Mouse (Mus musculus): ENCODE data around the gene Nxnl1. TPM values are rescaled to one million over a fixed set of nuclear protein-coding genes. Genes with fewer than 3 reads are reported as not detected.

The Nxnl1 gene
- total and polyA plus RNA-seq, 3 experiments = 0.04 TPM; not detected in 2

DNA sequence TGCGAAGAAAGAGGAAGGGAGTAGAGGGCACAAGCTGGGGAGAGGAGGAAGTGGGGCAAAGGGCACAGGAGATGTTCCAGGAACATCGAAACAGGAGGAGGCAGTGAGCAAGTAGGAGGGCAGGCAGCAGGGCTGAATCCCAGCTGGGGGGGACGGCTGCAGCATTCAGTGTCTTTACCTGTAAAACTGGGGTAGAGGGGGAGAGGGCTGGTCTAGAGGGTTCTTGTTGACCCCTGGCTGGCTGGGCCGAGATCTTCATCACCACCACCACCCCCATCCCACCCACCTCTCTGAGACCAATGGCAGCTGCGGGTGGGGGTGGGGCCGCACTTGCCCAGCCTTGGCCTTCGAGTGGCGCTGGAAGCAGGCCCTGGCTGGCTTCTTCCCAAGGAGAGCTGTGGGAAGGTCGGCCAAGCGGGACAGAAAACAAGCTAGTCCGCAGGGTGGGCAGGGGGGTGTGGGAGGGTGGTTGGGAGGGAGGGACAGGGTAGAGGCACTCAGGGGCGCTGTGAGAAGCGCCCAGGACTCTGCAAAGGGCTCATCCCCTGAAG lies 2.1 kb upstream of the Nxnl1 start, which contains the start of gene Slc27a1:
Gene Slc27a1 (plus strand): TSS at position 496 of the 551 bp plus-strand sequence.
- Histone ChIP-seq H3K9me3 (replicated peaks; ENCODE audit: low read length) (peaks cover 16% of the 10 kb centered on the region), H3K27ac (ENCODE audit: insufficient read depth, low read depth) (no peak within 1 kb of the TSS), H3K4me1 (ENCODE audit: control insufficient read depth in 1 of 2, insufficient read depth in 2 of 2) (peaks cover 5 to 13% of the 10 kb centered on the region in 2 experiments; a peak in 3 of 4 replicates), H3K27me3 (replicated peaks) (peaks cover 3% of the 10 kb centered on the region), H3K9ac (ENCODE audit: insufficient read depth, low read depth) (no peak within 1 kb of the TSS), H3K4me3 (replicated peaks in 1 of 3; ENCODE audit: low read depth in 2 of 3, low read length in 2 of 3, poor library complexity in 1 of 3) (no peak within 1 kb of the TSS), H3K4me2 (ENCODE audit: insufficient read depth, low read depth, poor library complexity, severe bottlenecking) (no peak within 1 kb of the TSS), H3K36me3 (replicated peaks in 1 of 2; ENCODE audit: control insufficient read depth in 1 of 2, insufficient read depth in 1 of 2, low read length in 1 of 2) (no peaks in the 10 kb centered on the region), H3K79me2 (replicated peaks; ENCODE audit: control insufficient read depth, extremely low read depth, insufficient read depth, poor library complexity, severe bottlenecking) (no peaks in the 10 kb centered on the region)
- no peak for DNase-seq (ENCODE audit: extremely low read depth)
- in situ Hi-C loops (cut with MboI; ENCODE audit: low pct_ligation_motif_present, low pct_unique_long_range_greater_than_20kb, low sequenced_read_pairs) = no loop called here
- TF ChIP-seq PAX5 (IDR thresholded peaks at IDR 0.05; ENCODE audit: low read length) = no peak
- no peak for TF ChIP-seq EP300 (IDR thresholded peaks at IDR 0.05; ENCODE audit: low read length)
- TF ChIP-seq JUND (conservative IDR thresholded peaks at IDR 0.05; ENCODE audit: low read depth, low read length) = no peak
- no peak for TF ChIP-seq ZKSCAN1 (IDR thresholded peaks at IDR 0.05; ENCODE audit: borderline replicate concordance, low read depth, low read length)
- TF ChIP-seq GABPA (IDR thresholded peaks at IDR 0.05; ENCODE audit: insufficient replicate concordance, low read depth, low read length) = no peak
- TF ChIP-seq UBTF (IDR thresholded peaks at IDR 0.05; ENCODE audit: low read depth, low read length) = no peak
- no peak for TF ChIP-seq NELFE (IDR thresholded peaks at IDR 0.05; ENCODE audit: low read depth, low read length)
- TF ChIP-seq ZMIZ1 (IDR thresholded peaks at IDR 0.05; ENCODE audit: low read depth, low read length) = no peak
- TF ChIP-seq TCF12 (IDR thresholded peaks at IDR 0.05; ENCODE audit: low read depth, low read length) = no peak
- no peak for TF ChIP-seq ZC3H11A (IDR thresholded peaks at IDR 0.05; ENCODE audit: low read depth, low read length)
- TF ChIP-seq TBP (conservative IDR thresholded peaks at IDR 0.05; ENCODE audit: low read depth, low read length) = no peak
- no peak for TF ChIP-seq MXI1 (IDR thresholded peaks at IDR 0.05; ENCODE audit: low read depth, low read length)
- no peak for TF ChIP-seq NRF1 (IDR thresholded peaks at IDR 0.05; ENCODE audit: low read depth, low read length)
- no peak for TF ChIP-seq HCFC1 (IDR thresholded peaks at IDR 0.05; ENCODE audit: low read depth, low read length)
- TF ChIP-seq ELF1 (IDR thresholded peaks at IDR 0.05; ENCODE audit: low read depth, low read length) = no peak
- no peak for TF ChIP-seq SIN3A (IDR thresholded peaks at IDR 0.05; ENCODE audit: low read length)
- TF ChIP-seq IRF4 (IDR thresholded peaks at IDR 0.05; ENCODE audit: low read depth, low read length) = no peak
- no peak for TF ChIP-seq USF1 (IDR thresholded peaks at IDR 0.05; ENCODE audit: low read depth, low read length)
- TF ChIP-seq KAT2A (IDR thresholded peaks at IDR 0.05; ENCODE audit: insufficient replicate concordance, low read length) = no peak
- no peak for TF ChIP-seq MAX (IDR thresholded peaks at IDR 0.05; ENCODE audit: low read length)
- dilution Hi-C loops (cut with MboI; ENCODE audit: extremely low pct_ligation_motif_present, extremely low pct_unique_long_range_greater_than_20kb, low sequenced_read_pairs) = no loop called here

DNA sequence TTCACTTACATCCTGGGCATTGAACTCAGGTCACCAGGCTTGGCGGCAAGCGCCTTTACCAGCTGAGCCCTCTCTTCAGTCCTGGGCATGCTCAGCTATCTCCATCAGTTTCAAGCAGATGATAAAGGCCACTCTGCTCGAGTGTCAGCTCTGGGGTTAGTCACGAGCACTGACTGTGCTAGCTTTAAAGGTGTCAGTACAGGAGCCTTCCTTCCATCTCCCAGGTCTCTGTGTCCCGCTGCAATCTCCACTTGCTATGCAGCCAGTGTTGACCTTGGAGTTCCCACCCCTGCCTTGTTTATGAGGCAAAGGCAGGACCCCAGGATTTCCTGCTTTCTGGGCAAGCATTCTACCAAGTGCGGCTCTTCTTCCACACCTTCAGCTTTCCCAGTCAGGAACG lies 1.2 kb upstream of the Nxnl1 start:
- in situ Hi-C loops (cut with MboI; ENCODE audit: low pct_ligation_motif_present, low pct_unique_long_range_greater_than_20kb, low sequenced_read_pairs) (no loop called here), dilution Hi-C loops (cut with MboI; ENCODE audit: extremely low pct_ligation_motif_present, extremely low pct_unique_long_range_greater_than_20kb, low sequenced_read_pairs) (no loop called here)
- Histone ChIP-seq H3K36me3 (replicated peaks in 1 of 2; ENCODE audit: control insufficient read depth in 1 of 2, insufficient read depth in 1 of 2, low read length in 1 of 2) (no peaks in the 10 kb centered on the region), H3K4me1 (ENCODE audit: control insufficient read depth in 1 of 2, insufficient read depth in 2 of 2) (peaks cover 7 to 19% of the 10 kb centered on the region in 2 experiments; a peak in 3 of 4 replicates), H3K9ac (ENCODE audit: insufficient read depth, low read depth) (no peak overlapping the region), H3K9me3 (replicated peaks; ENCODE audit: low read length) (peaks cover 16% of the 10 kb centered on the region), H3K27me3 (replicated peaks) (peaks cover 7% of the 10 kb centered on the region), H3K79me2 (replicated peaks; ENCODE audit: control insufficient read depth, extremely low read depth, insufficient read depth, poor library complexity, severe bottlenecking) (no peaks in the 10 kb centered on the region), H3K4me3 (replicated peaks in 1 of 3; ENCODE audit: low read depth in 2 of 3, low read length in 2 of 3, poor library complexity in 1 of 3) (no peak overlapping the region), H3K4me2 (ENCODE audit: insufficient read depth, low read depth, poor library complexity, severe bottlenecking) (no peak overlapping the region), H3K27ac (ENCODE audit: insufficient read depth, low read depth) (no peak overlapping the region)
- TF ChIP-seq TCF12 (IDR thresholded peaks at IDR 0.05; ENCODE audit: low read depth, low read length) (no peak), CHD2 (IDR thresholded peaks at IDR 0.05; ENCODE audit: low read length) (no peak), NRF1 (IDR thresholded peaks at IDR 0.05; ENCODE audit: low read depth, low read length) (no peak), MAZ (IDR thresholded peaks at IDR 0.05; ENCODE audit: low read depth, low read length) (no peak), MYC (IDR thresholded peaks at IDR 0.05; ENCODE audit: low read depth, low read length) (no peak), HCFC1 (IDR thresholded peaks at IDR 0.05; ENCODE audit: low read depth, low read length) (no peak), ETS1 (conservative IDR thresholded peaks at IDR 0.05; ENCODE audit: low read depth, low read length) (no peak), MEF2A (IDR thresholded peaks at IDR 0.05; ENCODE audit: borderline replicate concordance, low read depth, low read length) (no peak), MXI1 (IDR thresholded peaks at IDR 0.05; ENCODE audit: low read depth, low read length) (no peak), ELF1 (IDR thresholded peaks at IDR 0.05; ENCODE audit: low read depth, low read length) (no peak), GABPA (IDR thresholded peaks at IDR 0.05; ENCODE audit: insufficient replicate concordance, low read depth, low read length) (no peak), TBP (conservative IDR thresholded peaks at IDR 0.05; ENCODE audit: low read depth, low read length) (no peak), ZMIZ1 (IDR thresholded peaks at IDR 0.05; ENCODE audit: low read depth, low read length) (no peak), SIN3A (IDR thresholded peaks at IDR 0.05; ENCODE audit: low read length) (no peak), UBTF (IDR thresholded peaks at IDR 0.05; ENCODE audit: low read depth, low read length) (no peak)
- DNase-seq (ENCODE audit: extremely low read depth) = no peak
